Mouse (Mus musculus) granulocyte monocyte progenitor cell, adult 5-6 weeks (primary cell): ENCODE measurements around the gene Islr2. TPM values are rescaled to one million over a fixed set of nuclear protein-coding genes. Genes with fewer than 3 reads are reported as not detected.
A peak's percentile ranks its signal among the peaks of the same experiment; 100 is the strongest.
"Not testable (repeated sequence)": the region's sequence is repeated elsewhere in the genome, so short reads cannot be mapped to it uniquely, and the experiment has no call there.

Experiments used
- ATAC-seq: replicated peaks from 2 replicates; pipeline ENCODE4 v1.8.0; 2016; ENCODE audit warnings: mild to moderate bottlenecking, moderate TSS enrichment, inconsistent platforms; ENCODE audit not compliant: poor library complexity, severe bottlenecking
- total RNA-seq, 2 experiments: library from RNA; stranded (forward) in 1 of 2; stranded (reverse) in 1 of 2; fragments of 200-712, 200-1000 nt in 1 of 2; fragments of >200 nt in 1 of 2; fragmentation: Nextera tagmentation in 1 of 2; gene quantifications; 2 replicates each; pipeline ENCODE4 v1.2.3; 2014 to 2017

The Islr2 gene
- total RNA-seq (2014; fragmentation: Nextera tagmentation) = not detected in 2 replicates
- not detected in 2 replicates for total RNA-seq (2017)

DNA sequence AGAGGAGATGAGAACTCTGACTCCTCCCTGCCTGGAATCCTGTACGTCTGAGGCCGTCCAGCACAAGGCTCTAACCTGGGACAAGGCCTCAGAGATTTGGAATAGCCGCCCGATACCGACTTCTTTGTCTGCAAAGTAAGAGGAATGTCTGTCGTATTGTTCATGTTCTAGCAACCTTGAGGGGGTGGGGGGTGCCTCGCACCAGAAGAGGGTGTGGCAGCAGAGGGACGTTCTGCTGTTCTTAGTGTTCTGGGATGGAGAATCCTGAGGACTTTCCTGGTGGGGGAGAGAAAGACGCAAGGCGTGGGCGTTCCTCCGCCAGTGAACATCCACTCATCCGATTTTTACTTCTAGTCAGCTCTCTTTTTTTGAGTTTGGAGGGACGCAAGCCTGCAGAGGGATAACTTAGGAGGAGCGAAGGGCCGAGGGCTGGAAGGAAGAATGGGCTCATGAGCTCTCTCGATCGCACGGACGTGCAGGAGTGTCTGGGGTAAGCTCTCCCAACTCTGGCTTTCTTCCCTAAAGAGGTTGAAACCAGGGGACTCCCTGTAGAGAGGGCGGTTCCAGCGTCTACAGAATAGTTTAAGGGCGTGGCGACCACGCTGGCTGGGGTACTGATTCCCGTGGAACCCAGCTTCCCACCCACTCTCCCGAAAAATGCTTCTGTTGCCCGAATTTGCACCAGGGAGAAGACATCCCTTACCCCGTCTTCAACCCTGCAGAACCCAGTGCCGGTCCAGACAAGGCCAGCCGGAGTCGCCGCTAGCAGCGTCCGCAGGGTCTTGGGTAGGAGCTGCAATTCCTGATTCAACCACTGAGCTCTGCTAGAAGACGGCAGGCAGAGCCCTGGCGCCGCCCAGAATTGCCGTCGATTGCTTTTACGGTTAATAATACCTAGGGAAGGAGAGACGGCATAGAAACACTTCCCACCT lies at the start of gene Islr2, which contains the start of gene Islr:
Gene Islr2 (minus strand): TSS at position 804 of the 932 bp plus-strand sequence.
Gene Islr (minus strand): TSS at position 791 of the 932 bp plus-strand sequence.
- peak; percentile 71 for ATAC-seq

DNA sequence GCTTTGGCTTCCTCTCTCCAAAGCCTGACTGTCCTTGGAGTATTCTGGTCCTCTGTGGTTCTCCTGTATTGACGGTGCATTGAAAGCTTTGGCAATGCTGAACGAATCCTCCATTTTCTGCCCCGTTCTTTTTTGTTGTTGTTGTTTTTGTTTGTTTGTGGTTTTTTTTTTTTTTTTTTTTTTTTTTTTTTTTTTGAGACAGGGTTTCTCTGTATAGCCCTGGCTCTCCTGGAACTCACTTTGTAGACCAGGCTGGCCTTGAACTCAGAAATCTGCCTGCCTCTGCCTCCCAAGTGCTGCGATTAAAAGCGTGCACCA lies 49.6 kb upstream of the Islr2 start:
- not testable (repeated sequence) for ATAC-seq

DNA sequence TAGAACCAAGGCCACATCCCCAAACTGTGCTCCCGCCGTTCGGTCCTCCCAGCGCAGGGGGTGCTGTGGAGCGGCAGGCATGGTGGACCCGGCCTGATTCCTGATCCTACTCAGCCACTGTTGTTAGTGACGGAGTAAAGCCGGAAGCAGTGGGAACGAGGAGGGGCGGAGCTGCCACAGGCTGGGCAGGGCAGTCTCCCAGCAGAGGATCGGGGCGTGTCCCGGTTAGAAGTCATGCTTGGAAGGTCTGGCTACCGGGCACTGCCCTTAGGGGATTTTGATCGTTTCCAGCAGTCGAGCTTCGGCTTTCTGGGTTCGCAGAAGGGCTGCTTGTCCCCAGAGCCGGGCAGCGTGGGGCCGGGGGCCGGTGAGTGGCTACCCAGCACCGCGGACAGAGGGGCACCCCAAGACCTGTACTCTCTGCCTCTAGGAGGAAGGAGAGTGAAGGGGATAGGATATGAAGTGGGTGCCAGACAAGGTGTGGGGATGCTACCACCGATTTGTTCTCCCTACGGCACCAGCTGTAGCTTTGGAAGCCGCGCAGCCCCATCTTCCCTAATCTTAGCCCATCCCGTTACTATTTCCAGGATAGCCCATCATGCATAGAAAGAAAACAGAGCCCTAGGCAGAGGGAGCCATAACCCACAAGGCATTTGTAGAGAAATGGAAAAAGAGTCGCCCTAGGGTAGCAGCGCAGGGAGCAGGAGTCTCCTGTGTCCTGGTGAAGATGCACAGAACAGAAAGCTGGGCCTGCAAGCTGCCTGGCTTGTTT lies 49.1 kb upstream of the Islr2 start, which contains the start of gene Stoml1:
Gene Stoml1 (plus strand): TSS at position 132 of the 772 bp plus-strand sequence.
- ATAC-seq = peak; percentile 92

DNA sequence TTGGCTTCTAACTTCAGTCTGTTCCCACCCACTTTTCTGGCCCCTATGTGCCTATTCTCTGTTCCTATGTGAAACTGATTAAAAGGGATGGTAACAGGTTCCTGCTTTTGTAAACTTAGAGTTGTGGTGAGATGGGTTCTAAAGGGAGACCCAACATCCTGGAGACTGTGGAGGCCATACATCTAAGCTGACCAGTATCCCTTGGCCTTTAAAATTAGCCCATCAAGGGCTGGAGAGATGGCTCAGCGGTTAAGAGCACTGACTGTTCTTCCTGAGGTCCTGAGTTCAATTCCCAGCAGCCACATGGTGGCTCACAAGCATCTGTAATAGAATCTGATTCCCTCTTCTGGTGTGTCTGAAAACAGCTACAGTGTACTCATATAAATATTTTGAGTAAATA lies 46.6 kb upstream of the Islr2 start:
- ATAC-seq = not testable (repeated sequence)

DNA sequence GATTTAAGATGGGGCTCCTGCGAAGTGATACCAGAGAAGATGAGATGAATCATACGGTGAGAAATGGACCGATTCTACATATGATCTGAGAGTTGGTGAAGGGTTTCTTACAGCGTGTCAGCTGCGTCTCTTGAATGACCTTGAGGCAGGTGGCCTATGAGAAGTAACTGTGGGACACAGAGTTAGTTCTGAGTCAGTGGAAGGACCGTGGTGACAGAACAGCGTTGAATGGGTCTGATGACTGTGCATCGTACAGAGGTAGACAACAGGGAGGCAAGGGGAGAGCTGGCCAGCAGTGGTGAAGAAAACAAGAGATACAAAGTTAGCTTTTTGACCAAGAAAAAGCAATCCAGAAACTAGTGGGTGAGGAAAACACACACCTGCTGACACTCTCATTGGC lies 46.2 kb upstream of the Islr2 start:
- no peak for ATAC-seq

DNA sequence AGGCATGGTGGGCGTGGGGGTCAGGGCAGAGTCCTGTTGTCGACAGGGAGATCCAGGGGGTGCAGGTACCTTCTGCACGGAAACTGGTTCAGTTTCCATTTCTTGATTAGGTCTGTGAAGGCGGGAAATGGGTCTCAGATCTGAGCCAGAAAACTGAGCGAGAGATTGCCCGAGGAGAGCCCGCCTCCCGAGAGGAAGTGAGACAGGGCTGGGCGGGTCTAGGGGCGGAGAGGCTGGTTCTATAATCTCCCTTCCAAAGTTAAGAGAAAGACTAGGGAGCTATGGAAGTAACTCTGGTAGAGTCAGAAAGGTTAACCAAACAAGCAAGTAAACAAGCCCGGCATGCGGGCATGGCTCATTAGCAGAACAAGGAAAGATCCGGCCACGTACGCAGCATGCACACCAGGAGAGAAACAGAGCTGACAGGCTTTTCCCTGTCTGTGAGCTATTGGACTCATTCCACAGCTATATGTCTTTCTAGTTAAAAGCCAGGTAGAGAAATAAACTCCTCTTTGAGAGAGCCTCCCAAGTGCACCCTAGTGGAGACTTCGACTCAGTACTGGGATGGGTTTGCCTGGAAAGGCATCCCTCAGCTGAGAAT lies 45.6 kb upstream of the Islr2 start, which contains the start of gene Pml:
Gene Pml (minus strand): TSS at position 195 of the 601 bp plus-strand sequence.
- ATAC-seq = peak; percentile 24; the same call in 1 of the 2 replicates

DNA sequence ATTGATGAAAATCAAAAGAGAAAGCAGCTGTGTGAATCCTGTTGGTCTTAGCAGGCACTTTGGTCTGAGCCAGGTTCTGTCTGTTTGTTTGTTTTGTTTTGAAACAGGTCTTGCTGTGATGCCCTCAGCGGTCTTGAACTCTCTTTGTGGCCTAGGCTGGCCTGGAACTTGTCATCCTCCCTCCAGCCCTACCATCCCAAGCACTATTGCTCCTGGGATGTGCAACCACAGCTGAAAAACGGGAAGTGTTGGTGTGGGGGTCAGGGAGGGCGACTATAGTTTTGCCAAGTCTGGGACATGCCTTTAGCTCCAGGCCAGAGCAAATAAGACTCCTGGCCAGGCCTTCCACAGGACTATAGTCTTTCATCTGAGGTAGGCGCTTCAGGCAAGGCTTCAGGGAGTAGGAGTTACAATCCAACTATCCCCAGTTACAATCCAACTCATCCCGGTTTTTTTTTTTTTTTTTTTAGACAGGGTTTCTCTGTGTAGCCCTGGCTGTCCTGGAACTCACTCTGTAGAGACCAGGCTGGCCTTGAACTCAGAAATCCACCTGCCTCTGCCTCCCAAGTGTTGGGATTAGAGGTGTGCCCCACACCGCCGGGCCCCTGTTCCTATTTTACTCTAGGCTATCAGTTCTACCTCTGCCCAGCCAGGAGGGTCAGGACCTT lies 44.8 kb upstream of the Islr2 start:
- ATAC-seq = peak; percentile 20

DNA sequence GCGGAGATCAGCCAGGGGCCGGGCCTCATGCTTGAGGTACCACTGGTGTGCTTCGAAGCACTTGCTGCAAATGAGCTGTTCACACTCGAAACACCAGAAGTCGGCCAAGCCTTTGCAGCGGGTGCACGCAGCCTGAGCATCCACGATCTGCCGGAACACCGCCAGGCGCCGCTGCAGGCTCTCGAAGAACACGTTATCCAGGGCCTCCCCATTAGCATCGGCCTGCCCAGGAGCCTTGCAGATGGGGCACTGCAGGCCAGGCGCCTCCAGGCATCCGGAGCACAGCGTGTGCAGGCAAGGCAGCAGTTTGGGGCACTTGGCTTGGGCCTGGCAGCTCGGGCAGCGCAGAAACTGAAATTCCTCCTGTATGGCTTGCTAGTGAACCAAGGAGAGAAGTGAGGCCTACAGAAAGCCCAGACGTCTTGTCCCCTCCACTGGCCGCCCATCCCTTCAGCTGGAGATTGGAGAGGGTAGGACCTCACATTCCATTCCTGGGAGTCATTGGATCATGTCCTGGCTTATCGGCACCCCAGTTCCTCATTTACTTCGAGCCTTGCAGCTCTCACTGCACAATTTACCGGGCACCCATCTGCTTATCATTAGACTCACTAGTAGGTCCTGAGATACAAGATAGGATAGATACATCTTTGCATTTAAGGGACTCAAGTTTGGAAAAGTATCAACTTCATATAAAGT lies 43.1 kb upstream of the Islr2 start:
- ATAC-seq = peak; percentile 63

DNA sequence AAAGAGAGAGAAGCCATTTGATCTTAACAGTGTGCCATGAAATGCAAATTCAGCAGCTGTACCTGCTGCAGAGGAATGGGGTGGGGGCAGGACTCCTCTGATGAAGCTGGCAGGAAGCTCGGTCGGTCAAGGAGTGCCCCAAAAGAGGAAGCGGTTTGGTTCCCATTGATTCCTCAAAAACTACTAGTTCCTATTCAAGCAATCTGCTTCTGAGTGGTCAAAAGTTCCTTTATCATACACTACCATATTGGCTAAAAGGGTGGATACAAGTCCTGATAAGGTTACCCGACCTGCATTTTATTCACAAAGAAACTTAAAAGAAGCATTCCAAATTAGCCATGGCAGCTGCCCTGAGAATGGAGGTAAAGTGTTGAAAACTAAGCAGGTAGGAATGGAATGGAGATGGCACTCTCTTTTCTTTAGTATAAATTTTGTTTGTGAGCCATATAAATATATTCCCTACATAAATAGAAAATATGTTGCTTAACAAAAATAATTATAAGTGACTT lies 42.0 kb upstream of the Islr2 start:
- peak; percentile 56 for ATAC-seq

DNA sequence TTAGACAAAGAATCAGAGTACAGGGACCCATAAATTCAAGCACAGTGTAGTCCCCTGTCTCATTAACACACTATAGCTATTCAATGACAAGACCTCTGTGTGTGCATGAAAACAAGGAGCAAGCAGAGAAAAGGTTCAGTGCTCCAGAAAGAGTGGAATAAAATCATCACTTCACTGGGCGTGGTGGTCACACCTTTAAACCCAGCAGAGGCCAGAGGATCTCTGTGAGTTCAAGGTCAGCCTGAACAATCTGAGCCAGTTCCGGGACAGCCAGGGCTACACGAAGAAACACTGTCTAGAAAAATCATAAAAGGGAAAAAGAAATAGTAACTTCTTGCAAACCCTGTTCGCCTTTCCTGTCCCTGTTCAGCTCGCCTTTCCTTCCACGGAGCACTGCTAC lies 39.6 kb upstream of the Islr2 start:
- no peak for ATAC-seq

DNA sequence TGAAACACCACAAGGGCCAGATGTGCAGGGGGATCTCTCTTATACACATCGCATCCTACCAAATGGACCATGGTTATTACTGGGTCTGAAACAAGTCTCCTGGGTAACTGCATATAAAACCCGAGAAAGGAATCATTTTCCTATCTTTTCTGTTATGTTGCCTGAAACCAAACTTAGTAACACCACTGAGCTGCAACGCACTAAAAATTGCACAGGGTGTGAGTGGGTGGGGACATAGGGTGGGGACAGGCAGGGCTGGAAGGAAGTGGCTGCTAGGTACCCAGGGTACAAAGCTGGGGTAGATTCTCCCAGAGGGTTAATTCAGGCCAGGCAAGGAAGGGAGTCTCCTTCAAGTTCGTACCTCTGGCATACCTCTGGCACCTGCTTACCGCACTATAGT lies 38.6 kb upstream of the Islr2 start:
- ATAC-seq = no peak

DNA sequence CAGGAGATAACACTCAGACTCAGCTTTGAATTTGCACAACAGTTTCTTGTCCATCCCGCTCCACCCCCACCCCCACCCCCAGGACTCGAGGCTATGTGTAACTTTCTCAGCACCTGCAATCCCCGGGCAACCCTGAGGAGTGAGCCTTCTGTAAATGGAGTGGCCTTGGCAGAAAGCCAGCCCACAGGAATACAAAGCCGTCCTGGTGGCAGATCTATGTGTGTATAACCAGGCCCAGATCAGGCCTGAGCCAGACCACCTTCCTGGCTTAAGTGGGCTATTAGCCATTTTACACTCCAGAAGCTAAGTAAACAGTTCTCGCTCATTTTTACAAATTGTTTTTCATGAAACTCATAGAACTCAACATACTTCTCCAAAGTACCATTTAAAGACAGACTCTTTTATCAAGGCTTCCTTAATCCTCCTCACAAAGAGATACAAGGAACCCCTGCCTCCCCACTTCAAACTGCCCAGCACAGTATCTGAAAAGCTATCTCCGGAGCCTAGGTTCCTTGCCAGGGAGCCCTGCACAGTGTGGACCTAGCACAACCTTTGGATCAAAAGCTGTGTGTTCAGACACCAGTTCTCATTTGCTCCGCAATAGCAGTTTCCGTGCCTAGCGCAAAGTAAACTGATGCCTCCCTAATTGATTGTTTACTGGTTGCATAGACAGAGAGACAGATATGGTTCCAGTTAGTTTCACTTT lies 37.8 kb upstream of the Islr2 start:
- ATAC-seq = peak; percentile 34; the same call in 1 of the 2 replicates

DNA sequence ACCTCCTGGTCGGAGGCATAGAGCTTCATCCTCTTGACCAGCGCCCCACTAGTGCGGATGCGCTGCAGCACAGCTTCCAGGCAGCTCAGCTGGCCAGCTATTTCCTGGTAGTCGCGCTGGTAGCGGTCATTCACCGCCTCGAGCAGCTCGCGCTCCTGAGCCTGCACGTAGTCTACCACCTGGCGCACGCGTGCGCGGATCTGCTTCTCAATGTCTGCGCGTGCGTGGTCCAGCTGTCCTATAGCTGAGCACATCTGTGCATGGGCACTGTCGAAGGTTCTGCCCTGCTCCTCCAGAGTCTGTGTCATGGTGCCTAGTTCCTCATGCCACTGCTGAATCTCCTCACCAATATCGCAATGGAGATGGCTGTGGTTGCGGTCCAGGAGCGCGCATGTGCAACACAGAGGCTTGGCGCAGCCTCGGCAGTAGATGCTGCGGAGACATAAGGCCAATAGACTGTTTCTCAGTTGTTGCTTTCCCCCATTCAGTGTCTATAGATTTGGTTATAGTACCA lies 30.4 kb upstream of the Islr2 start:
- ATAC-seq = peak; percentile 69

DNA sequence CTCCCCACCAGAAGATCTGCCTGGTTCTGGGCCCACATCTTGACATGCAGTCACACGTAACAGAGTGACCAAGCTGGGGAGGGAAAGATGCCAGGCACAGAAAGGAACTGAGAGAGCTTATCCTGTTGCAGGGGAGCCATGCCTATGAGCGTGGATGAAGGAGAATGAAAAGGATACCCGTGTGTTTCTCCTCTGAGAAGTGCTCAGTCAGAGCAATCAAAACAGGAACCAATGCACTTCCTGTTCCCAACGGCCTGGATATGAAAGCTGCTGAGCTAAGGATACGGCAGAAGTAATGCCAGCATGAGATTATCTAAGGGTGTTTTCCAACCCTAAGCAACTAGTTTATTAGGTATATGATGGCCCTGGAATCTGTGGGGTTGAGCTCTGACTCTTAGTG lies 28.3 kb upstream of the Islr2 start:
- peak; percentile 75 for ATAC-seq

DNA sequence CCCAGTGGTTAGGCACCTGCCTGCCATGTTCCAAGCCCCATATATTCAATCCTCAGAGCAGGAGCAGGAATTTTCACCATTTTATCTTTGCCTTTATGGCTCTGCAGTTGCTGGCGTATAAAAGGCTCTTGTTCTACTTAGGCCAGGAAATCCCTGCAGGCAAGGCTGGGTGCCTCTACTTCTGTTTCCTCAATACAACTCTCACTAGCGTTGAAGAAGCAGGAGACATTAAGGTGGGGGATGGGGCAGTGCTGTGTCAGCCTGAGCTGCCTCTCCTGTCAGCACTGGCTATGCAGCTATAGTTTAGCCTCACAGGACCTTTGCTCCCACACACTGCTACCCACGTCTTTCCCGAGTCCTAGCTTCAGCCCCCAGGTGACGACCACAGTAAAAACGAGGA lies 27.6 kb upstream of the Islr2 start:
- ATAC-seq = peak; percentile 36

DNA sequence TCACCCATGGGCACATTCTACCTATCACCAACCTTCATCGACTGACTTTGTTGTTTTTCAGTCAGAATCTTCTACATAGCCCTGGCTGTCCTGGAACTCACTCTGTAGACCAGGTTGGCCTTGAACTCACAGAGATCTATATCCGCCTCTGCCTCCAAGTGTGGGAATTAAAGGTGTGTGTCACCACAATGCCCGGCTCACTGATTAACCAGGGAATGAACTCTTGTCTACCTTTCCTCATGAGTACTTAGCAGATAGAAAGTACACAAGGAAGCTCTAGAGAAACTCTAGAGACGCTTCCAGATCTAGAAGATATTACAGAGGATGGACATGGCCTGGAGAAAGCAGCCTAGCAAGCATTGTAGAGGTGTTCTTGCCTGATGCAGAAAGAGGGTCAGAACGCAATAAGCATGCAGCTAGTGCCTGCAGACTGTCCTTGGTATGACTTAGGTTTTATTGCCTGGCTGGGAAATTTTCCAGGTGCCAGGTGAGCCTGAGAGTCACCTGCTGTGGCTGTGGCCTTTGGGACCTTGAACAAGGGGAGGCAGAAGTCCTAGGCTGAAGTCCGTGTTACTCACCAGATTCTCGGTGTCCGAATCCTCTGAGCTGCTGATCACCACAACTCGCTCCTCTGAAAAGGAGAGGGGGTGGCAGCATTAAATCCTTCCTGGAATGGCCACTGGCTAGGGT lies 24.8 kb upstream of the Islr2 start:
- no peak for ATAC-seq

DNA sequence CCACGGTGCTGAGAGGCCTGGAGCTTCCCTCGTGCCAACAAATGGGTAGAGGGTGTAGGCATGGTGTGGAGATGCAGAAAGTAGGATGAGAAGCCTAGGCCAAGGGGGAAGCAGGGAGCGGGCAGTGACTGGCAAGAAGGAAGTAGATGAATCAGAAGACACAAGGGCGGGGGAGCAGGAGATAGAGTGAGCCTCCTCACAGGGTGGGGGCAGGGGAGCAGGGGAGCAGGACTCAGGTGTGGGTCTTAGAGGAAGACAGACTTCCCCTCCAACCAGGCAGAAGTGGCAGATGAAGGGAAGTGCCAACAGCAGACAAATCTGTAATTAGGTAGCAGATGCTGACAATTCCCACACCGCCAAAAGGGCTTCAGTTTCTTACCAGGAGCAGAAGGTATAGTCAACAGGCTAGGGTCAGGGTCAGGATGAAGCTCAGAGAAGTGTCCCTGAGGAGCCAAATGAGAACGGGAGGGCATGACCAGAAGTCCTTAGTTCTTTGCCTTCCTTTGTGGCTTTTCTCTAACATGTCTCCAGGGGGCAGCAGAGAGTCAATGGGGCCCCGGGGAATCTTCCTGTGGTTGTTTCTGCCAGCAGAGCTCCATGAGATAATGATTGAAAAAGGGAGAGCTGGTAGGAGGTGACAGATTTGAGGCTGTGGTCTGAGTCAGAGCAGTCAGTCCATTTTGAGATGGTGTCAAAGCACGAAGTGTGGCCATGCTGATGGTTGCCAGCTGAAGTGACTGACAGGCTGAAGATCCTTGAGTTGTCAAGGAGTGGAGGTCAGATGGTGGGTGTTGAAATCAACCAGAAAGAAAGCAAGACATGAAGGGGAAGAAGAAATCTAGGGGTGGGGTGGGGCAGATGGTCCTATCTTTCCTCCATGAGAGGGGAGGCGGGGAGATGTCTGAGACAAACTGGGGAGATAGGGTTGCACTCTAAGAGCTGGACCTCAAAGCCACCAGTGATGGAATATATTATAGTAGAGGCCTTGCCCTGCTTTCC lies 22.1 kb upstream of the Islr2 start:
- peak; percentile 70 for ATAC-seq
